Mouse (Mus musculus) frontal cortex, postnatal 25 days (tissue): Measurements from ENCODE around the gene Cep104.

Experiments used
- DNase-seq, 2 experiments: peaks; one replicate each; pipeline ENCODE4 v3.0.0; 2022; ENCODE audit warnings: low spot score in 2 of 2

Cep104 gene

GRCm38 (mm10) chr4:153992715-153993114 is 17.7 kb downstream of the Cep104 start:
- no peak for DNase-seq

GRCm38 (mm10) chr4:153993505-153993904 is 18.5 kb downstream of the Cep104 start:
- DNase-seq: no peak

GRCm38 (mm10) chr4:154005488-154005887 is 30.5 kb downstream of the Cep104 start:
- DNase-seq: no peak

GRCm38 (mm10) chr4:154006264-154006663 is 31.3 kb downstream of the Cep104 start:
- DNase-seq: no peak

GRCm38 (mm10) chr4:154007759-154008158 is 32.8 kb downstream of the Cep104 start:
- DNase-seq: no peak

- DNase-seq: no peak
These were observed 36.1 kb downstream of the Cep104 start for GRCm38 (mm10) chr4:154010907-154011645.

- DNase-seq: peak; percentile 63 to 70
These were observed 36.7 kb downstream of the Cep104 start, which contains the start of gene Lrrc47 for GRCm38 (mm10) chr4:154011646-154012089. Gene Lrrc47, plus strand, starts transcription at chr4:154011731.

- DNase-seq: no peak
These were observed 37.3 kb downstream of the Cep104 start for GRCm38 (mm10) chr4:154012132-154012882.

GRCm38 (mm10) chr4:154015476-154015875 is 40.5 kb downstream of the Cep104 start:
- no peak for DNase-seq

GRCm38 (mm10) chr4:154019571-154019970 is 44.6 kb downstream of the Cep104 start:
- no peak for DNase-seq

GRCm38 (mm10) chr4:154021432-154021831 is 46.4 kb downstream of the Cep104 start:
- DNase-seq: no peak

GRCm38 (mm10) chr4:154022407-154022806 is 47.4 kb downstream of the Cep104 start:
- DNase-seq: no peak

- DNase-seq: no peak
These were observed 47.9 kb downstream of the Cep104 start for GRCm38 (mm10) chr4:154022844-154023243.

GRCm38 (mm10) chr4:154023754-154024601 is 49.0 kb downstream of the Cep104 start:
- no peak for DNase-seq

GRCm38 (mm10) chr4:154024729-154025521 is 49.9 kb downstream of the Cep104 start:
- no peak for DNase-seq

- DNase-seq: peak in 1 of 2 experiments; percentile 53
These were observed 50.8 kb downstream of the Cep104 start, which contains the start of gene Smim1 for GRCm38 (mm10) chr4:154025641-154026440. Gene Smim1, minus strand, starts transcription at chr4:154026230.

GRCm38 (mm10) chr4:154026441-154026761 is 51.4 kb downstream of the Cep104 start:
- DNase-seq: no peak

GRCm38 (mm10) chr4:154028066-154028465 is 53.1 kb downstream of the Cep104 start:
- no peak for DNase-seq

- DNase-seq: no peak
These were observed 53.7 kb downstream of the Cep104 start for GRCm38 (mm10) chr4:154028646-154029045.

GRCm38 (mm10) chr4:154037123-154037522 is 62.1 kb downstream of the Cep104 start:
- DNase-seq: no peak
